In genomic region chr7:44745076-44745475, GRCm38 (mm10) we compare ENCODE assay signal across 8 mouse cellular contexts. TPM values are rescaled to one million over a fixed set of nuclear protein-coding genes. Genes with fewer than 3 reads are reported as not detected.
DNase-seq lines count a peak whose midpoint lies in the region; ATAC-seq lines count a peak whose summit lies in the region.

No protein-coding gene starts in this region.

- intact Hi-C loops in gastrocnemius, postnatal 36 days (cut with DNase I), result no loop called here
- intact Hi-C loops in left cerebral cortex, postnatal 25 days (cut with DNase I), result no loop called here

- under 1% methylated on average over 18 of the region's 18 CpGs for WGBS in intestine, embryonic 15.5 days

- H3K36me3 ChIP-seq in intestine, embryonic 15.5 days, result no peaks in the 10 kb centered on the region

- H3K9ac ChIP-seq in intestine, embryonic 15.5 days, result peak overlapping the region; percentile 52

- peaks cover 10% of the 10 kb centered on the region; the same call in 1 of the 2 replicates for H3K4me1 ChIP-seq in intestine, embryonic 15.5 days (replicated peaks)

- peak overlapping the region; percentile 41 for H3K4me3 ChIP-seq in intestine, embryonic 15.5 days (replicated peaks)

- peak; percentile 84 for DNase-seq in adrenal gland, postnatal 10 days
- DNase-seq in embryo, embryonic 11.5 days (ENCODE audit: low read depth, low spot score), result peak; percentile 59
- DNase-seq in gastrocnemius, postnatal 36 days, result peak; percentile 36 to 70
- peak; percentile 75 to 86 for DNase-seq in left cerebral cortex, postnatal 25 days (ENCODE audit: low spot score in 2 of 2)
- peak; percentile 87 for DNase-seq in mesoderm, embryonic 11.5 days (ENCODE audit: low read depth, low spot score)
- DNase-seq in right cerebral cortex, postnatal 25 days, result peak; percentile 79
- peak; percentile 84 for DNase-seq in yolk sac, embryonic 10.5 days (ENCODE audit: low spot score)

- no peaks in the 10 kb centered on the region for H3K9me3 ChIP-seq in intestine, embryonic 15.5 days

- ATAC-seq in intestine, embryonic 15.5 days, result peak; percentile 56

- H3K4me2 ChIP-seq in intestine, embryonic 15.5 days (replicated peaks), result peak overlapping the region; percentile 83

- H3K27ac ChIP-seq in intestine, embryonic 15.5 days, result no peak overlapping the region

- no peaks in the 10 kb centered on the region for H3K27me3 ChIP-seq in intestine, embryonic 15.5 days (replicated peaks)

RNA-seq across cellular contexts. Expression of gene Vrk3, which starts 3.1 kb away (rescaled TPM):
- total RNA-seq in adrenal gland, postnatal 10 days (2021), result 10 to 100 TPM; 34.3 to 40.2 TPM
- total RNA-seq in gastrocnemius, postnatal 36 days (2021), result 10 to 100 TPM; 16.1 to 18.6 TPM
- polyA plus RNA-seq in intestine, embryonic 15.5 days (2015; fragmentation: Nextera tagmentation; extraction: Ambion mirVana), result 36.0 and 39.4 TPM in 2 replicates
- 10 to 100 TPM; 26.0 to 29.4 TPM for total RNA-seq in left cerebral cortex, postnatal 25 days (2021)

RNA-seq across cellular contexts. Expression of gene Zfp473, which starts 5.8 kb away (rescaled TPM):
- under 1 TPM; 0.33 to 0.45 TPM for total RNA-seq in adrenal gland, postnatal 10 days (2021)
- not detected for total RNA-seq in gastrocnemius, postnatal 36 days (2021)
- 2.0 and 2.5 TPM in 2 replicates for polyA plus RNA-seq in intestine, embryonic 15.5 days (2015; fragmentation: Nextera tagmentation; extraction: Ambion mirVana)
- under 1 TPM; 0.41 to 0.78 TPM for total RNA-seq in left cerebral cortex, postnatal 25 days (2021)

RNA-seq across cellular contexts. Expression of gene Izumo2, which starts 36.5 kb away (rescaled TPM):
- total RNA-seq in adrenal gland, postnatal 10 days (2021), result not detected
- not detected for total RNA-seq in gastrocnemius, postnatal 36 days (2021)
- polyA plus RNA-seq in intestine, embryonic 15.5 days (2015; fragmentation: Nextera tagmentation; extraction: Ambion mirVana), result not detected in 2 replicates
- not detected for total RNA-seq in left cerebral cortex, postnatal 25 days (2021)
